Mouse (Mus musculus): Measurements from ENCODE around the gene Lmntd1. TPM values are rescaled to one million over a fixed set of nuclear protein-coding genes. Genes with fewer than 3 reads are reported as not detected.

The Lmntd1 gene
- polyA plus RNA-seq, 1 experiment from 2014 or later = not detected

- 56% methylated on average over 4 of the region's 4 CpGs for WGBS (ENCODE audit: insufficient replicate concordance)
- no peak overlapping the region for H3K4me2 ChIP-seq (ENCODE audit: low read depth, low read length)
- no peak for ATAC-seq (ENCODE audit: low read depth)
- no peak overlapping the region for H3K27ac ChIP-seq (ENCODE audit: low read length)
- no peak overlapping the region for H3K4me3 ChIP-seq (ENCODE audit: low read depth, low read length)
- H3K4me1 ChIP-seq (ENCODE audit: control insufficient read depth, low read depth, low read length) = no peaks in the 10 kb centered on the region
- no peaks in the 10 kb centered on the region for H3K36me3 ChIP-seq (ENCODE audit: control insufficient read depth, insufficient read depth)
- H3K9me3 ChIP-seq (replicated peaks; ENCODE audit: control insufficient read depth, low read length) = no peaks in the 10 kb centered on the region
- H3K27me3 ChIP-seq (ENCODE audit: control insufficient read depth, insufficient read depth, low read depth, low read length) = no peaks in the 10 kb centered on the region
- no peak overlapping the region for H3K9ac ChIP-seq (ENCODE audit: low read depth, low read length)
These were observed 150.1 kb downstream of the Lmntd1 start for GRCm38 (mm10) chr6:145464027-145464426.

GRCm38 (mm10) chr6:145462677-145463245, 151.4 kb downstream of the Lmntd1 start:
- WGBS (ENCODE audit: insufficient replicate concordance) = 65% methylated on average over 12 of the region's 12 CpGs
- H3K27me3 ChIP-seq (ENCODE audit: control insufficient read depth, insufficient read depth, low read depth, low read length) = no peaks in the 10 kb centered on the region
- H3K9ac ChIP-seq (ENCODE audit: low read depth, low read length) = no peak overlapping the region
- H3K4me3 ChIP-seq (ENCODE audit: low read depth, low read length) = no peak overlapping the region
- H3K4me1 ChIP-seq (ENCODE audit: control insufficient read depth, low read depth, low read length) = no peaks in the 10 kb centered on the region
- no peak overlapping the region for H3K4me2 ChIP-seq (ENCODE audit: low read depth, low read length)
- no peaks in the 10 kb centered on the region for H3K9me3 ChIP-seq (replicated peaks; ENCODE audit: control insufficient read depth, low read length)
- no peak for ATAC-seq (ENCODE audit: low read depth)
- no peak overlapping the region for H3K27ac ChIP-seq (ENCODE audit: low read length)
- H3K36me3 ChIP-seq (ENCODE audit: control insufficient read depth, insufficient read depth) = no peaks in the 10 kb centered on the region

- 66% methylated on average over 15 of the region's 15 CpGs for WGBS (ENCODE audit: insufficient replicate concordance)
- Histone ChIP-seq H3K4me2 (ENCODE audit: low read depth, low read length) (no peak overlapping the region), H3K4me1 (ENCODE audit: control insufficient read depth, low read depth, low read length) (no peaks in the 10 kb centered on the region), H3K4me3 (ENCODE audit: low read depth, low read length) (no peak overlapping the region), H3K9me3 (replicated peaks; ENCODE audit: control insufficient read depth, low read length) (no peaks in the 10 kb centered on the region), H3K9ac (ENCODE audit: low read depth, low read length) (no peak overlapping the region), H3K27ac (ENCODE audit: low read length) (no peak overlapping the region), H3K27me3 (ENCODE audit: control insufficient read depth, insufficient read depth, low read depth, low read length) (no peaks in the 10 kb centered on the region), H3K36me3 (ENCODE audit: control insufficient read depth, insufficient read depth) (no peaks in the 10 kb centered on the region)
- no peak for ATAC-seq (ENCODE audit: low read depth)
These were observed 157.1 kb downstream of the Lmntd1 start for GRCm38 (mm10) chr6:145457066-145457465.

- WGBS (ENCODE audit: insufficient replicate concordance) = 59% methylated on average over 15 of the region's 15 CpGs
- no peaks in the 10 kb centered on the region for H3K27me3 ChIP-seq (ENCODE audit: control insufficient read depth, insufficient read depth, low read depth, low read length)
- H3K9me3 ChIP-seq (replicated peaks; ENCODE audit: control insufficient read depth, low read length) = no peaks in the 10 kb centered on the region
- no peaks in the 10 kb centered on the region for H3K36me3 ChIP-seq (ENCODE audit: control insufficient read depth, insufficient read depth)
- no peak overlapping the region for H3K9ac ChIP-seq (ENCODE audit: low read depth, low read length)
- H3K27ac ChIP-seq (ENCODE audit: low read length) = no peak overlapping the region
- ATAC-seq (ENCODE audit: low read depth) = no peak
- no peaks in the 10 kb centered on the region for H3K4me1 ChIP-seq (ENCODE audit: control insufficient read depth, low read depth, low read length)
- H3K4me3 ChIP-seq (ENCODE audit: low read depth, low read length) = no peak overlapping the region
- H3K4me2 ChIP-seq (ENCODE audit: low read depth, low read length) = no peak overlapping the region
These were observed 163.3 kb downstream of the Lmntd1 start for GRCm38 (mm10) chr6:145450628-145451403.

- Histone ChIP-seq H3K9ac (ENCODE audit: low read depth, low read length) (no peak overlapping the region), H3K9me3 (replicated peaks; ENCODE audit: control insufficient read depth, low read length) (no peaks in the 10 kb centered on the region), H3K27ac (ENCODE audit: low read length) (no peak overlapping the region), H3K27me3 (ENCODE audit: control insufficient read depth, insufficient read depth, low read depth, low read length) (no peaks in the 10 kb centered on the region), H3K4me1 (ENCODE audit: control insufficient read depth, low read depth, low read length) (no peaks in the 10 kb centered on the region), H3K36me3 (ENCODE audit: control insufficient read depth, insufficient read depth) (no peaks in the 10 kb centered on the region), H3K4me2 (ENCODE audit: low read depth, low read length) (no peak overlapping the region), H3K4me3 (ENCODE audit: low read depth, low read length) (no peak overlapping the region)
- no peak for ATAC-seq (ENCODE audit: low read depth)
- 19% methylated on average over 2 of the region's 2 CpGs for WGBS (ENCODE audit: insufficient replicate concordance)
These were observed 165.8 kb downstream of the Lmntd1 start for GRCm38 (mm10) chr6:145448361-145448760.

GRCm38 (mm10) chr6:145445811-145446500, 168.2 kb downstream of the Lmntd1 start:
- no peak overlapping the region for H3K9ac ChIP-seq (ENCODE audit: low read depth, low read length)
- no peak overlapping the region for H3K27ac ChIP-seq (ENCODE audit: low read length)
- no peaks in the 10 kb centered on the region for H3K36me3 ChIP-seq (ENCODE audit: control insufficient read depth, insufficient read depth)
- no peaks in the 10 kb centered on the region for H3K9me3 ChIP-seq (replicated peaks; ENCODE audit: control insufficient read depth, low read length)
- H3K4me2 ChIP-seq (ENCODE audit: low read depth, low read length) = no peak overlapping the region
- H3K4me3 ChIP-seq (ENCODE audit: low read depth, low read length) = no peak overlapping the region
- 55% methylated on average over 8 of the region's 8 CpGs for WGBS (ENCODE audit: insufficient replicate concordance)
- no peak for ATAC-seq (ENCODE audit: low read depth)
- H3K27me3 ChIP-seq (ENCODE audit: control insufficient read depth, insufficient read depth, low read depth, low read length) = no peaks in the 10 kb centered on the region
- H3K4me1 ChIP-seq (ENCODE audit: control insufficient read depth, low read depth, low read length) = no peaks in the 10 kb centered on the region

GRCm38 (mm10) chr6:145445380-145445779, 168.7 kb downstream of the Lmntd1 start:
- no peaks in the 10 kb centered on the region for H3K4me1 ChIP-seq (ENCODE audit: control insufficient read depth, low read depth, low read length)
- no peak overlapping the region for H3K4me2 ChIP-seq (ENCODE audit: low read depth, low read length)
- no peaks in the 10 kb centered on the region for H3K27me3 ChIP-seq (ENCODE audit: control insufficient read depth, insufficient read depth, low read depth, low read length)
- H3K9ac ChIP-seq (ENCODE audit: low read depth, low read length) = no peak overlapping the region
- H3K36me3 ChIP-seq (ENCODE audit: control insufficient read depth, insufficient read depth) = no peaks in the 10 kb centered on the region
- 62% methylated on average over 4 of the region's 4 CpGs for WGBS (ENCODE audit: insufficient replicate concordance)
- H3K9me3 ChIP-seq (replicated peaks; ENCODE audit: control insufficient read depth, low read length) = no peaks in the 10 kb centered on the region
- H3K27ac ChIP-seq (ENCODE audit: low read length) = no peak overlapping the region
- ATAC-seq (ENCODE audit: low read depth) = no peak
- no peak overlapping the region for H3K4me3 ChIP-seq (ENCODE audit: low read depth, low read length)

GRCm38 (mm10) chr6:145442786-145443185, 171.3 kb downstream of the Lmntd1 start:
- no peaks in the 10 kb centered on the region for H3K4me1 ChIP-seq (ENCODE audit: control insufficient read depth, low read depth, low read length)
- WGBS (ENCODE audit: insufficient replicate concordance) = 50% methylated on average over 13 of the region's 13 CpGs
- H3K4me2 ChIP-seq (ENCODE audit: low read depth, low read length) = no peak overlapping the region
- no peaks in the 10 kb centered on the region for H3K9me3 ChIP-seq (replicated peaks; ENCODE audit: control insufficient read depth, low read length)
- no peaks in the 10 kb centered on the region for H3K27me3 ChIP-seq (ENCODE audit: control insufficient read depth, insufficient read depth, low read depth, low read length)
- H3K9ac ChIP-seq (ENCODE audit: low read depth, low read length) = no peak overlapping the region
- no peak overlapping the region for H3K27ac ChIP-seq (ENCODE audit: low read length)
- no peaks in the 10 kb centered on the region for H3K36me3 ChIP-seq (ENCODE audit: control insufficient read depth, insufficient read depth)
- H3K4me3 ChIP-seq (ENCODE audit: low read depth, low read length) = no peak overlapping the region
- ATAC-seq (ENCODE audit: low read depth) = no peak

Data from liver, embryonic 16.5 days (tissue).